Mouse (Mus musculus) embryonic facial prominence, embryonic 11.5 days (tissue): ENCODE measurements around the gene Hpd. TPM values are rescaled to one million over a fixed set of nuclear protein-coding genes. Genes with fewer than 3 reads are reported as not detected.

Experiments
- polyA plus RNA-seq: library from polyadenylated mRNA; unstranded; fragments of >200 nt; fragmentation: Nextera tagmentation; extraction: Ambion mirVana; gene quantifications from 2 replicates; pipeline ENCODE4 v1.2.1, GENCODE M21; 2014

Hpd gene
- polyA plus RNA-seq, 1 experiment from 2014 or later: not detected

Other genes with a start within 250 kb of the Hpd start
- 54.1 and 59.0 TPM in 2 replicates for gene Kdm2b, start 192.9 kb downstream of the Hpd start, polyA plus RNA-seq
- gene Orai1, start 167.7 kb downstream of the Hpd start, polyA plus RNA-seq: 9.1 and 9.6 TPM in 2 replicates
- gene Morn3, start 135.7 kb downstream of the Hpd start, polyA plus RNA-seq: 0.91 TPM in 1 of 2 replicates, not detected in the other
- gene Tmem120b, start 114.3 kb downstream of the Hpd start, polyA plus RNA-seq: 7.2 and 7.9 TPM in 2 replicates
- 1.6 and 2.0 TPM in 2 replicates for gene Rhof, start 50.0 kb downstream of the Hpd start, polyA plus RNA-seq
- gene Setd1b, start 40.5 kb downstream of the Hpd start, polyA plus RNA-seq: 9.6 and 9.8 TPM in 2 replicates
- gene Psmd9, start 13.3 kb downstream of the Hpd start, polyA plus RNA-seq: 74.0 and 75.3 TPM in 2 replicates
- 6.8 and 9.5 TPM in 2 replicates for gene Wdr66, start 69.4 kb upstream of the Hpd start, polyA plus RNA-seq
- gene Bcl7a, start 161.1 kb upstream of the Hpd start, polyA plus RNA-seq: 39.0 and 39.5 TPM in 2 replicates
- 13.9 and 14.0 TPM in 2 replicates for gene Mlxip, start 212.1 kb upstream of the Hpd start, polyA plus RNA-seq